Mouse (Mus musculus) megakaryocyte progenitor cell, adult 5-6 weeks (primary cell): Measurements from ENCODE around the gene Sdcbp2. TPM values are rescaled to one million over a fixed set of nuclear protein-coding genes. Genes with fewer than 3 reads are reported as not detected.

Experiments
- ATAC-seq: replicated peaks from 2 replicates; pipeline ENCODE4 v1.8.0; 2016; ENCODE audit warnings: mild to moderate bottlenecking, moderate TSS enrichment, inconsistent platforms; ENCODE audit not compliant: poor library complexity
- total RNA-seq, 2 experiments: library from RNA; stranded (forward) in 1 of 2; stranded (reverse) in 1 of 2; fragments of 157-497, 149-512 nt in 1 of 2; fragments of 200-1000 nt in 1 of 2; gene quantifications; 2 replicates each; pipeline versions ENCODE4 v1.2.3 to v1.2.4; 2015 to 2017

Gene Sdcbp2
- total RNA-seq, 2 experiments from 2014 or later = 0.10 TPM; not detected in 1

DNA sequence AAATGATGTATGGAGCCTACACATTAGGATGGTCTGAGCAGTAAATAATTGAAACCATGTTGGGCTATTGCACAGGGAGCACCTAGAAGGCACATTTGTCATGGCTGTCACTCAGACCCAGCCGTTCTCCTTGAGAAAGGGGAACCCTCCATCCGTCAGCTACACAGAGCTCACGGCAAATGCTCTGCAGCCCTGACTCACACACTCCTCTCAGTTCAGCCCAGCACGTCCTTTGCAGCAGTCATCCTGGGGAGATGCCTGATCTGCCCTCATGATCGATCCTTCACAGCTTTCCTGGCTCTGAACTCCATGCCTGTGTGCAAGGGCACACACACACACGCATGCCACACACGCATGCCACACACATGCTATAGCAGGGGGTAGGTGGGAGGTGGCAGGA is 56.9 kb downstream of the Sdcbp2 start:
- no peak for ATAC-seq

DNA sequence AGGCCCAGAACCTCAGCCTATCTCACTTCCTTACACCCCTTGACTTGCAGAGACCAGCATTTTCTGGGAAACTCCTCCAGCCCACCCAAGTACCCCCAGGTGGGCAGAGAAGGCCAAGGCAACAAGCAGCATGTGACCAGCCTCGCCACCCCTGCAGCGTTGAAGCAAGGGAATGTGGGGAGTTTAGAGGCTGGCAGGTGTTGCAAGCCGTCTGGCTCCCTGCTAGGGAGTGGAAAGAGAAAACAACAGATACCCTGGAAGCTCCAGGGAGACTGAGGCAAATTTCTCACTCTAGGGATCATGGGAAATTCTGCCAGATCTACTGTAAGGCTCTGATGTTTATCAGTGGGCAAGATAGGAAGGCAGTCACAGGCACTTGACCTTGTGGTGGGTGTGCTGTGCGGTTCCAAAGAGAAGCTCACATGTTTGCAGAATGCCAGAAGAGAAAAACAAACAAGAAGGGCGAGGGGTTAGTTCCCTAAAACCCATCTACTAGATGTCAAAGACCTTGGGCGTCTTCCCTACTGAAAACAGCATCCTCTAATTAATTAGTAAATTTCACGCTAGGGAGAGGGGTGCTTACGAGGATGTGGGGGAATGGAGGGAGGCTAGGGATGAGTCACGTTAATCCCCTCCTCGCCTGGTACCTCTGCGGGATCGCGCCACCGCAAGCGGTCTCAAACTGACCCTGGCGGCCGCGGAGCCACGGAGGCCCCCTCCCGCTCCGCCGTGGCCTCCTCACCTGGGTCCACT is 59.2 kb downstream of the Sdcbp2 start:
- peak; percentile 15; the same call in 1 of the 2 replicates for ATAC-seq

- peak; percentile 71 for ATAC-seq
These were observed 59.9 kb downstream of the Sdcbp2 start, which contains the start of gene Snph for GRCm38 (mm10) chr2:151632159-151632814. TSS of gene Snph (minus strand) at chr2:151632593.

- no peak for ATAC-seq
These were observed 60.6 kb downstream of the Sdcbp2 start for GRCm38 (mm10) chr2:151632982-151633381.

- no peak for ATAC-seq
These were observed 62.5 kb downstream of the Sdcbp2 start for GRCm38 (mm10) chr2:151634903-151635302.

GRCm38 (mm10) chr2:151635362-151636014 is 63.1 kb downstream of the Sdcbp2 start:
- no peak for ATAC-seq

DNA sequence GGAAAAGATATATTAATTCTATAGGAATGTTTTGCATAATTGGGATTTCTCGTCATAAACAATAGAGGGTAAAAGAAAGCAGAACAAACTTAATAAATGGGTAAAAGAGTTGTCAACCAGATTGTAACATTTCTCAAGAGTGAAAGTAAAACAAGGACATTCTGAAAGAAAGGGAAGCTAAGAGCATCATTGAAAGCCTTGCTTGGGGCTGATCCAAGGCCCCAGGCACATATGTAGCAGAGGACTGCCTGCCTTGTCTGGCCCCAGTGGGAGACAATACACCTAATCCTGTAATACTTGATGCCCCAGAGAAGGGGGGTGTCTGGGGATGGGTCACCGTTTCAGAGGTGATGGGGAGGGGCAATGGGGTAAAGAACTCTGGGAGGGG is 63.6 kb downstream of the Sdcbp2 start:
- peak; percentile 70; the same call in 1 of the 2 replicates for ATAC-seq

Other genes starting within 250 kb of the Sdcbp2 start
- not detected in 2 replicates for gene 4921509C19Rik, start 96.5 kb upstream of the Sdcbp2 start, total RNA-seq (2015)
- not detected in 2 replicates for gene 4921509C19Rik, start 96.5 kb upstream of the Sdcbp2 start, total RNA-seq (2017)
- 45.9 and 46.8 TPM in 2 replicates for gene Nsfl1c, start 78.4 kb upstream of the Sdcbp2 start, total RNA-seq (2015)
- gene Nsfl1c, start 78.4 kb upstream of the Sdcbp2 start, total RNA-seq (2017) = 107 and 120 TPM in 2 replicates
- 152 and 153 TPM in 2 replicates for gene Fkbp1a, start 30.1 kb upstream of the Sdcbp2 start, total RNA-seq (2015)
- gene Fkbp1a, start 30.1 kb upstream of the Sdcbp2 start, total RNA-seq (2017) = 23.9 and 24.4 TPM in 2 replicates
- not detected in 2 replicates for gene Snph, start 60.0 kb downstream of the Sdcbp2 start, total RNA-seq (2015)
- gene Snph, start 60.0 kb downstream of the Sdcbp2 start, total RNA-seq (2017) = not detected in 2 replicates
- not detected in 2 replicates for gene Rad21l, start 95.9 kb downstream of the Sdcbp2 start, total RNA-seq (2015)
- not detected in 2 replicates for gene Rad21l, start 95.9 kb downstream of the Sdcbp2 start, total RNA-seq (2017)
- gene Tmem74b, start 129.4 kb downstream of the Sdcbp2 start, total RNA-seq (2015) = not detected in 2 replicates
- gene Tmem74b, start 129.4 kb downstream of the Sdcbp2 start, total RNA-seq (2017) = not detected in 2 replicates
- gene Psmf1, start 171.6 kb downstream of the Sdcbp2 start, total RNA-seq (2015) = 28.2 and 30.8 TPM in 2 replicates
- 11.6 and 14.5 TPM in 2 replicates for gene Psmf1, start 171.6 kb downstream of the Sdcbp2 start, total RNA-seq (2017)